Mouse (Mus musculus): ENCODE data around the gene Obox5.
"Not testable (repeated sequence)": the region's sequence is repeated elsewhere in the genome, so short reads cannot be mapped to it uniquely, and the experiment has no call there.

Obox5 gene

GRCm38 (mm10) chr7:15749831-15750230, at the start of gene Obox5:
Gene Obox5, plus strand, starts transcription at chr7:15750131.
- not testable (repeated sequence) for DNase-seq (ENCODE audit: low spot score)

GRCm38 (mm10) chr7:15749296-15749695, 635 bp upstream of the Obox5 start:
- DNase-seq (ENCODE audit: low spot score), result not testable (repeated sequence)

All from testis, postnatal 14 days (tissue).